Mouse (Mus musculus) lung, postnatal 0 days (tissue): ENCODE results near the gene Dock9.

Source experiments
- CTCF ChIP-seq: IDR thresholded peaks from 2 replicates; pipeline ENCODE4 v1.5.1; 2016; ENCODE audit warnings: antibody characterized with exemption, mild to moderate bottlenecking
- EP300 ChIP-seq: IDR thresholded peaks from 2 replicates; pipeline ENCODE4 v1.6.1; 2016; ENCODE audit warnings: antibody characterized with exemption, mild to moderate bottlenecking, control low read depth

GRCm38 (mm10) chr14:121829816-121830442 is 32.3 kb upstream of the Dock9 start:
- TF ChIP-seq CTCF: no peak
- TF ChIP-seq EP300: no peak
